Mouse (Mus musculus) midbrain, embryonic 14.5 days (tissue): Measurements from ENCODE around the gene Ppara. TPM values are rescaled to one million over a fixed set of nuclear protein-coding genes. Genes with fewer than 3 reads are reported as not detected.

ENCODE experiments used
- ATAC-seq: fragments of 200-750 bp; cut with Nextera tagmentation; 2 replicates; pipeline ENCODE4 v1.8.0; 2017; ENCODE audit warnings: moderate number of reproducible peaks, moderate library complexity; ENCODE audit not compliant: low FRiP score, low TSS enrichment
- DNase-seq: peaks from one replicate; pipeline ENCODE4 v3.0.0-alpha.2; 2015
- H3K27ac ChIP-seq: fragments of 300-500 bp; sonication (generic); replicated peaks from 2 replicates; pipeline ENCODE4 v1.5.1; 2014; ENCODE audit warnings: mild to moderate bottlenecking, low read depth, low read length, moderate library complexity
- H3K27me3 ChIP-seq: fragments of 300-500 bp; sonication (generic); 2 replicates; pipeline ENCODE4 v1.6.1; 2014; ENCODE audit warnings: low read length, control low read depth, mixed read lengths; ENCODE audit not compliant: control insufficient read depth, insufficient read depth
- H3K36me3 ChIP-seq: fragments of 300-500 bp; sonication (generic); 2 replicates; pipeline ENCODE4 v1.6.1; 2014; ENCODE audit warnings: low read length, control low read depth; ENCODE audit not compliant: control insufficient read depth, insufficient read depth
- H3K4me1 ChIP-seq: fragments of 300-500 bp; sonication (generic); 2 replicates; pipeline ENCODE4 v1.6.1; 2014; ENCODE audit warnings: mild to moderate bottlenecking, antibody characterized with exemption, low read length, control low read depth; ENCODE audit not compliant: control insufficient read depth, insufficient read depth
- H3K4me2 ChIP-seq: fragments of 300-500 bp; sonication (generic); 2 replicates; pipeline ENCODE4 v1.6.1; 2014; ENCODE audit warnings: mild to moderate bottlenecking, low read length, moderate library complexity
- H3K4me3 ChIP-seq: fragments of 300-500 bp; sonication (generic); replicated peaks from 2 replicates; pipeline ENCODE4 v1.5.1; 2014; ENCODE audit warnings: low read depth, low read length
- H3K9ac ChIP-seq: fragments of 300-500 bp; sonication (generic); replicated peaks from 2 replicates; pipeline ENCODE4 v1.6.1; 2014; ENCODE audit warnings: mild to moderate bottlenecking, low read length, moderate library complexity
- H3K9me3 ChIP-seq: fragments of 300-500 bp; sonication (generic); 2 replicates; pipeline ENCODE4 v1.6.1; 2016; ENCODE audit warnings: low read length, control low read depth, mixed read lengths; ENCODE audit not compliant: control insufficient read depth
- whole genome bisulfite sequencing: fragments of 180-500 bp; shearing (Covaris S2); extraction: QIAGEN DNeasy Blood & Tissue Kit; methylation state at CpG from one replicate; pipeline ENCODE4 v1.1.7; 2014; 5-methylcytosine and 5-hydroxymethylcytosine counted together
- polyA plus RNA-seq: library from polyadenylated mRNA; unstranded; fragments of >200 nt; fragmentation: Nextera tagmentation; extraction: Ambion mirVana; gene quantifications from 2 replicates; pipeline ENCODE4 v1.2.1, GENCODE M21; 2014

Ppara gene
- polyA plus RNA-seq, 1 experiment from 2014 or later: 0.89 TPM

DNA sequence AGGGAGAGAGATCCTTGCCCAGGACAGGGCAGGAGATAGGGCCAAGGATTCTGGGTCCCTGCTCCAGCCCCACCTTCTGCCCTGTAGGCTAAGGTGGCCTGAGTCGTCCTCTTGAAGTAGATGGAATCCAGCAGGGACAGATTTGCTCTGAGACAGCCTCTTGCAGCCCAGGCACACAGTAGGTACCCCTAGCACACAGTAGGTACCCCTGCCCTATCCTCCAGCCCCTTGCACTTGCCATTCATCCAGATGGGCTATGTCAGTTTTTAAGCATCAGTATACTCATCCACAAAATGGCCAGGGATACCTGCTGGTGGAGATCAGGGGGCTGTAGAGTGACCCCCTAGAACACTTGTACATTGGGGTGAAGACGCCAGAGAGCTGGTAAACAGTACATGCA, 41.0 kb upstream of the Ppara start:
- 80% methylated on average over 2 of the region's 2 CpGs for WGBS
- Histone ChIP-seq H3K27ac (no peak overlapping the region), H3K4me1 (peaks cover 1% of the 10 kb centered on the region; the same call in 1 of the 2 replicates), H3K9me3 (no peaks in the 10 kb centered on the region), H3K4me2 (no peak overlapping the region), H3K4me3 (no peak overlapping the region), H3K36me3 (peaks cover 73% of the 10 kb centered on the region), H3K9ac (no peak overlapping the region), H3K27me3 (no peaks in the 10 kb centered on the region)
- DNase-seq: no peak
- no peak for ATAC-seq

DNA sequence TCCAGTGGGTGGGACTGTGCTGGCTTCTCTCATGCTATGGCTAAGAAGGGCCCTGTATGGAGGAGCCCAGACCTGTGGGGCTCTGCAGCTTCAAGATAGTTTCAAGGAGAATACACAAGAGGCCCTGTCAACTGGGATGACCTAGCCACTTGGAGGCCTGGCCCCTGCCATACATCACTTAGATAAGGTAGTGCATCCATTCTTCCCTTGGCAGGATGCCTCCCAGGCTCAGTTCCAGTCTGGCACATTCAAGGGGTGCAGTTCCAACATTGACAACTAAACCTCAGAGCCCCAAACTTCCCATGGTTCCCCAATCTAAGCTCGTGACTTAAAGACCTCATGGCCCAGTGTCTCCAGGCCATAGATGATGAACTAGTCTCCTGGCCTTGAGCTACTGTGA, 40.4 kb upstream of the Ppara start:
- WGBS: 83% methylated on average over 1 of the region's 1 CpGs
- H3K9ac ChIP-seq: no peak overlapping the region
- DNase-seq: no peak
- H3K4me3 ChIP-seq: no peak overlapping the region
- H3K9me3 ChIP-seq: no peaks in the 10 kb centered on the region
- H3K4me1 ChIP-seq: no peaks in the 10 kb centered on the region
- peaks cover 77% of the 10 kb centered on the region for H3K36me3 ChIP-seq
- H3K4me2 ChIP-seq: no peak overlapping the region
- no peak overlapping the region for H3K27ac ChIP-seq
- no peaks in the 10 kb centered on the region for H3K27me3 ChIP-seq
- ATAC-seq: no peak

DNA sequence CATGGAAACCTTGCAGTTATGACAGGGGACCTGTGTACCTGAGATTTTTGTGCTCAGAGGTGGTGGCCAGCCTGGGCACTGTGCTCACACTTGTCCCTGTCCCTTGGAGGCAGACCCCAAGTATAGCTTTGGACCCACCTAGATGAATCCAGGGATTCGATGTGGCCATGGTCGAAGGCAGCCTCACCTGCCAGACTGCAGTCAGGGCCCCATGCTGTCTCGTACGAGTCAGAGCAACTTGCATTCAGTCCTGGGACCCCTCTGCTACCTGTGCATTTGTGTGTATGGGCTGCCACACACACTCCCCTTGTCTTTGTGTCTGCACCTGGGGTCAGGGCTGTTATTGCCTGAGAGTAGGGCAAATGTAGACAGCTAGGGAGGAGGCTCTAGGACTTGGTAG, 39.5 kb upstream of the Ppara start:
- ATAC-seq: no peak
- H3K27me3 ChIP-seq: no peaks in the 10 kb centered on the region

DNA sequence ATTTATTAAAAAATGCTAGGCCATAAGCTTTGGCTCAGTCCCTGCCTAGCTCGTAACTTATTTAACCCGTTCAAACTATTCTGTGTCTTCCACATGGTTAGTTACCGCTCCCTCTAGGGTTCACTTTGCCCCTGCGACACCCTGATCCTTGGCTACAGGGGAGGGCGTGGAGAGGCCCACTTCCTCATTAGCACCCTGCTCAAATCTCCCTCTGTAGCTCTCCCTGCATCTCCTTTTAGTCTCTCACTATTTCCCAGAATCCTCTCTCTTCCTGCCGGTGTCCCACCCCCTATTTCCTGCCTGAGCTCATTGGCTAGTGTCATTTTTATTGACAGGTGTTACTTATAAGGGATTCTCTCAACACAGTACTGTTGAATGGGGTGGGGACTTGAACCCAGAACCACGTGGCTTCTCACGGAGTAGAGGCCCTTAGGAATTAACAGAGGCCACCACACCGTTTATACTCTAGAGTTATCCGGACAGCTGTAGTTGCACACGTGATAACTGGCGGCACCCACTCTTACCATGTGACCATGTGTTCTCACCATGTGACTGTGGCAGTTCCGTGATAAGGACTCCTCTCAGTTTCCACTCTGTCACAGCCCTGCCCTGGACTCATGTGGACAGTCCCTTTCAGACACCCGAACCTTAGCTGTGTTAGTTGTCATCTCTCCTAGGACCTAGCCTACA, 36.3 kb upstream of the Ppara start:
- Histone ChIP-seq H3K4me3 (no peak overlapping the region), H3K4me2 (no peak overlapping the region), H3K27me3 (no peaks in the 10 kb centered on the region), H3K9me3 (no peaks in the 10 kb centered on the region), H3K27ac (no peak overlapping the region), H3K4me1 (no peaks in the 10 kb centered on the region), H3K36me3 (peaks cover 92% of the 10 kb centered on the region), H3K9ac (no peak overlapping the region)
- WGBS: 88% methylated on average over 14 of the region's 14 CpGs
- no peak for ATAC-seq
- DNase-seq: no peak

More for the DNA sequence above, 39.5 kb upstream of the Ppara start:
- whole genome bisulfite sequencing: 91% methylated on average over 4 of the region's 4 CpGs
- H3K4me3 ChIP-seq: no peak overlapping the region
- H3K9me3 ChIP-seq: no peaks in the 10 kb centered on the region
- H3K9ac ChIP-seq: no peak overlapping the region
- H3K4me2 ChIP-seq: no peak overlapping the region
- no peak for DNase-seq
- H3K36me3 ChIP-seq: peaks cover 79% of the 10 kb centered on the region
- H3K4me1 ChIP-seq: no peaks in the 10 kb centered on the region
- H3K27ac ChIP-seq: no peak overlapping the region

DNA sequence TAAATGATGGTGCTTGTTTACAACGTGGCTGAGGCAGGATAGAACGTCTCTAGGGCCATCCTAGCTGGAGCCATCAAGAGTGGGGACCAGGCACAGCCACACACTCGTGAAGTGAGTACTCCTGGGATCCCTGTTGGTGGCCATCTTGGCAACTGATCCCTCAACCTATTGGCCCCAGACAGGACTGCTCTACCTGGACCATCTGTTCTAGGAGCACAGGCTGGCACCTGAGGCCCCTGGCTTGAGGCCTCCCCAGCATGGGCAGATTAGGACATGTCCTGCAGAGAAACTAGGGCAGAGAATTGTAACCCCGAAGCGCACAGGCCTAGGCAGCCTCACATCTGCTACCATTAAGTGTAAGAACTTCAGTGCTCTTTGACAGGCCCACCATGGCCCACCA, 35.3 kb upstream of the Ppara start:
- WGBS: 90% methylated on average over 5 of the region's 5 CpGs

DNA sequence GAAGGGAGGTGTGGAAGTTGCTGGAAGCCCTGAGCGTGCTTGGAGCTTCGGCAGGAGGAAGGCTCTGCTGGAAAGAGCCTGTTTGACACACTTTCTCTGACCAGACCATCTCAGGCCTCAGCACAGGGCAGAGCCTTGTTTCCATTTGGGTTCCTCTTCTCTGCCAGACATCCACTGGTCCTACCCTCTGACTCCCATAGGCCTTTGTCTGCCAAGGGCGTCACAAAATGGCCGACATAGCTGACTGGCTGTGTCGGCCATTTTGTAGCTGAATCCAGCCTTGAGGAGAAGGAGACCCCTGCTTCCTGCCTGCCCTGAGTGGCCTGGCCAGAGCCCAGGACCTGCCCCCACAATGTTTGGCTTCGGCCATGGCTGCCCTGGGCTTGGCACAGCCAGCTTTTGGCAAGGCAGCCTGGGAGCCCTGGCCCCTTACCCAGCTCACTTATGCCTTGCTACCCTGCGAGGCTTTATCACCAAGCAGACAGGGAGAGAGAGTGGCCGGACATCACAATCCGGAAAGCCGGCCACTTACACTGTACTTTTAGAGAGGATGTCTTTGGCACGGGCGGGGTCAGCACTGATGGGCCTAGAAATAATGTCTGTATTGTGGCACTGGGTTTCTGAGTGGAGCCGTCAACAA, 34.8 kb upstream of the Ppara start:
- Histone ChIP-seq H3K9me3 (no peaks in the 10 kb centered on the region), H3K27me3 (no peaks in the 10 kb centered on the region), H3K4me1 (no peaks in the 10 kb centered on the region), H3K4me2 (no peak overlapping the region), H3K27ac (no peak overlapping the region), H3K9ac (no peak overlapping the region), H3K4me3 (no peak overlapping the region), H3K36me3 (peaks cover 92% of the 10 kb centered on the region)
- DNase-seq (no peak), ATAC-seq (no peak)
- 94% methylated on average over 13 of the region's 13 CpGs for WGBS

More for the DNA sequence above, 35.3 kb upstream of the Ppara start:
- ATAC-seq: no peak
- H3K4me1 ChIP-seq: no peaks in the 10 kb centered on the region
- no peak overlapping the region for H3K9ac ChIP-seq
- DNase-seq: no peak
- H3K4me2 ChIP-seq: no peak overlapping the region
- H3K27me3 ChIP-seq: no peaks in the 10 kb centered on the region
- H3K4me3 ChIP-seq: no peak overlapping the region
- H3K27ac ChIP-seq: no peak overlapping the region
- H3K36me3 ChIP-seq: peaks cover 92% of the 10 kb centered on the region
- no peaks in the 10 kb centered on the region for H3K9me3 ChIP-seq

DNA sequence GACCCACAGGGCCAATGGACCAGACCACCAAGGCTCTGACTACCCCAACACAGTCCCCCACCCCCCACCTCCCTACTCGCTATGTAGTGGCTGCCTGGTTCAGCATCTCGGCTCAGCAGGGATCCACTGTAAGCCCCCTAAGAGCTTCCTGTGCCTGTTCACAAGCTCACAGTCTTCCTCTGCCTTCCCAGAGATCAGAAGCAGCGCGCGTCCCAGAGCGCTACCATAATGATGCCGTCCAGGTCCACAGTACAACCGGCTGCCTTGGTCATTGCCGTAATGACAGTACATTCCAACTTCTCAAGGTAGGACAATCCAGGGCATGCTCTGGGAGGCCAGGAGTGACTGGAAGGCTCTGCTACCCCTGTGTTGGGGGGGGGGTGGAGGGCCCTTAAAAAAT, 34.1 kb upstream of the Ppara start:
- Histone ChIP-seq H3K4me2 (no peak overlapping the region), H3K9me3 (no peaks in the 10 kb centered on the region), H3K9ac (no peak overlapping the region), H3K4me3 (no peak overlapping the region), H3K27me3 (no peaks in the 10 kb centered on the region), H3K27ac (0 out of 2 replicates have a peak overlapping the region, but pooled peaks have one; percentile 20), H3K36me3 (peaks cover 91% of the 10 kb centered on the region), H3K4me1 (no peaks in the 10 kb centered on the region)
- ATAC-seq (no peak), DNase-seq (no peak)
- 83% methylated on average over 9 of the region's 9 CpGs for WGBS

DNA sequence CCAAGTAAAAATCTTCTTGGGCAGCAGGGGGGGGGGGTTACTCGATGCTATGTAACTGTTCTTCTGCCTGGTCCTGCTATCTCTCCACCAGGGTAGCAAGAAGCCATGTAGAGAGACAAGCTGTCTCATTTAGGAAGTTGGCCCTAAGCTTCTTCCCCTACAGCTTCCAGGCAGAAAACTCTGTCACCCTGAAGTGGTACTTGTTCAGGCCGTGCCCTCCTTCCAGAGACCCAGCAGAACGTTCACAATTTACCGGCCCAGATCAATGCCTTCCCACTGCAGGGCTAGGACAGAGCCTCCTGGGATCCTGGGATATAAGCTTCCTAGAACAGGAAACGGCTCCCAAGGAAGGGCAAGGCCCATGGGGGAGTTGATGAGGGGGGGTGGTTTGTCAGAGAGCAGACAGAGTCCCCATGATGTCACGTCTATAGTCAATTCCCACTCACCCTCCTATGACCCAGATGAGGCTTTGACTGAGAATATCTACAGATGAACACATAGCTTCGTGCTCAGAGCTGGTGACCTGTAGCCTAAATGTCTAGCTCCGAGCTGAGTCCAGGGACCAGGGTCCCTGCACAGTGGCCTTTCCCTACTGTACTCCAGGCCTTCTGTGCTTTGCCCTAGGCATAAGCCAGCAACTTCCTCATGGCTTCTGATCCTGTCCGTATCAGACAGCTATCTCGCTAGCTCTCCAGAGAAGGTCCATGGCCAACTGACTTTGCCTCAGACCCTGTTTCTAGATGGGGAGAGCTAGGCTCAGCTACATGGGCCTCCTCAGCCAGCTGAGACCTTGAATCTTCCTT, 33.5 kb upstream of the Ppara start:
- H3K9ac ChIP-seq: no peak overlapping the region

More for the DNA sequence above, 33.5 kb upstream of the Ppara start:
- Histone ChIP-seq H3K9me3 (no peaks in the 10 kb centered on the region), H3K27me3 (no peaks in the 10 kb centered on the region), H3K4me2 (no peak overlapping the region), H3K27ac (peak overlapping the region; percentile 39; the same call in 1 of the 2 replicates), H3K4me3 (no peak overlapping the region), H3K36me3 (peaks cover 91% of the 10 kb centered on the region), H3K4me1 (no peaks in the 10 kb centered on the region)
- DNase-seq (no peak), ATAC-seq (no peak)
- WGBS: 81% methylated on average over 10 of the region's 10 CpGs
